Mouse (Mus musculus): ENCODE data around the gene Rnf207.
A peak's percentile ranks its signal among the peaks of the same experiment; 100 is the strongest.

Gene Rnf207

DNA sequence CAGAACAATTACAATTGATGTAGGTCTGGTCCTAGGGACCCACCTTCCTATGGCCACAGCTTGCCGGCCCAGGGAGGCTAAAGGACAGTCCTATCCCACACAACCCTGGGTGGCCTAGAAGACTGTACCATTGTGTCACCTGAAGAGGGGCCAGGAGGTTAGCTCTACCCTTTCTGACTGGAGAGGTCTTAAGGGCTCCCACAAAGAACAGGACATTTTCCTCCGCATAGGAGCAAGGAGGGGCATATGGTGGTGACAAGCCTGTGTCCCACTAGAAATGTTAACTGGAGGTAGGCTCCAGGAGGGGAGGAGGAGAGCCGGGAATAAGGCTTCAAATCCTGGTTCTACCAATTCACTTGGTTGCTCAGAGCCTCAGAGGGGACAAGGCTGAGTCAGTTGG, 45.6 kb downstream of the Rnf207 start:
- no peak for DNase-seq (ENCODE audit: low spot score in 2 of 2)

DNA sequence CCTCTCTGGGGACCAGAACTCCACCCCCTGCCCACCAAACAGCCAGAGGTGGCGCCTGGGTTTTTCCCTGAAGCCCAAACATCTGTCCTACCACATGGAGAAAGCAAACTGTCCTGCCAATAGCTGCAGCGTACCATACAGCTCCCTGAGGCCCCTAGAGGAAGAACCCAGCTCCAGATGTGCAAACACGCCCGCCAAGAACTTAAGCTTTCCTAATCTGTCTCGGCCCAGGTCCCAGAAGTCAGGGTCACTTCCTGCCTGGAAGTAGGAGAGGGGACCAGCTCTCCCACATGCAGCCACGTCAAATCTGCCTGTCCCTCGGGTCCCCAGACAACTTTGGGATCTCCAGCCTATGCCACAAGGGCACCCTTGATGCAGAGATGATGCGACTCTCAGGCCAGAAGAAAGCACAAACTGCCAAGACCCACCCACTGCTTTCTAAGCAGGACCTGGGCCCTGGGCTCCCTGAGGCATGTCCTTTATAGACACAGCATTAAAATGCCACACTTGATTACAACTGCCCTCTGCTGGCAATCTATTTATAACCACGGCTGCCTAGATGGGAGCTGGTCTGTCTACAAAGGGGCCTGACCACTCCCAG, 46.2 kb downstream of the Rnf207 start:
- peak; percentile 44 to 75 for DNase-seq (ENCODE audit: low spot score in 2 of 2)

DNA sequence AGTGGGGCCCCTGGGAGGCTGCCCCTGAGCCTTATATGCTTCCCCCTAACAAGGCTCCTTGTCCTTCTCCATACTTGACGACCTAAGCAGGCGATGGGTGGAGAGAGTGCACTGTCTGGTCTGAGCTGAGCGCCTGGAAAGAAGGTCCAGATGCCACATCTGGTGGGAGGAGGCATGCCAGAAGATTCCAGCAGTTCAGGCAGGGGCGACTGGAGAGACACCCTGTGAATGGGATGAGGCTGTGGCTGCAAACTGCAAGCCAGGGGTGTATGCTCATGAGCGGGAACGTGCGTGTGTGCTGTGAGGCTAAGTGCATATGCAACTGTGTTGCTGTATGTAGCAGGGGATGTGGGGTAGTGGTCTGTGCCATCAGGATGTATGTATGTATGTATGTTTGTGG, 46.8 kb downstream of the Rnf207 start:
- DNase-seq (ENCODE audit: low spot score in 2 of 2), result no peak

DNA sequence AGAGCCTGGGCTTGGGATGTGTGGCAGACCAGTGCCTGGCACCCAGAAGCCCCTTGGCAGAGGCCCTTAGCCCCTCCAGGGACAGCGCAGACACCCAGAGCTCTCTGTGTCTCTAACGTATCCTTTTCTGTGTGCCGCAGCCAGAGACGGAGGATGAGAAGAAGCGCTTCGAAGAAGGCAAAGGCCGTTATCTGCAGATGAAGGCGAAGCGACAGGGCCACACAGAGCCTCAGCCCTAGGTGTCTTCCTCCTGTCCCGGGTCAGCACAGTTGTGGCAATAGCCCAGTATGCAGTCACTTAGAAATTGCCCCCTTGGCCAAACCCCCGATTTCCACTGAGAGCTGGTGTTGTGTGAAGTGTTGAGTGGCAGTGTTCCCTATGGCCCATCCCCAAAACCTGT, 47.5 kb downstream of the Rnf207 start:
- DNase-seq (ENCODE audit: low spot score in 2 of 2), result no peak

DNA sequence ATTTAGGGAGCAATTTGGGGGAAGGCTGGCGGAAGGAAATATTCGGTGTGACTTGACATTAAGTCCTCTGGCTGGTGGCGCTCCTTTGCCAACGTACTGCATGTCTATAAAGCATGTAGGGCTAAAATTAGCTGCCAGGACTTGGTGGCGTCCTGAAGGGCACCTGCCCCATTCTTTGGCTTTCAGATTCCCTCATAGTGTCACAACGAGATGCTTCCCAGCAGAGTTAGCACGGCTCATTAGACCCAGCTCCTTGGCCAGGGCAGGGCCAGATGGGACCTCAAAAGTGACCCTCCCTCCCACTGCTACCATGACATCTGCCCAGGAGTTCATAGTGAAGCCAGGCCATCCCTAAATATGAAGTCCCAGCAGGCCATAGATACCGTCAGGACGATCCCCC, 48.2 kb downstream of the Rnf207 start:
- DNase-seq (ENCODE audit: low spot score in 2 of 2), result no peak

DNA sequence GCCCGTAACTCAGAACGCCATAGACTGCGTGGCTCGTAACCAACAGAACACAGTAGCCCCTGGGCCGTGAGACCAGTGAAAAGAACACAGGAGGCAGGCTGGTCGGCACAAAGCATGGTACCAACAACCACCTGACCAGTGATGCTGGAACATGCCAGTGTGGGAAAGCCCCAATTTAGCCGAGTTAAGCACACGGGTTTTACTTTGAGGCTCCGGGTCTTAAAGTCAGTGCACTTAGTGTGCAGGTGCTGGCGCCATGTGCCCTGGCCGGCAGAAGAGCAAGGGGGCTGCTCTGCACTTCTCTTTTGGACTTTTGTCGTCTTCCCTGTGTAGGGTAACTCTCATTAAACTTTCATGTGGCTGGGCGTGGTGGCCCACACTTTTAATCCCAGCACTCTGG, 48.8 kb downstream of the Rnf207 start:
- DNase-seq (ENCODE audit: low spot score in 2 of 2), result no peak

DNA sequence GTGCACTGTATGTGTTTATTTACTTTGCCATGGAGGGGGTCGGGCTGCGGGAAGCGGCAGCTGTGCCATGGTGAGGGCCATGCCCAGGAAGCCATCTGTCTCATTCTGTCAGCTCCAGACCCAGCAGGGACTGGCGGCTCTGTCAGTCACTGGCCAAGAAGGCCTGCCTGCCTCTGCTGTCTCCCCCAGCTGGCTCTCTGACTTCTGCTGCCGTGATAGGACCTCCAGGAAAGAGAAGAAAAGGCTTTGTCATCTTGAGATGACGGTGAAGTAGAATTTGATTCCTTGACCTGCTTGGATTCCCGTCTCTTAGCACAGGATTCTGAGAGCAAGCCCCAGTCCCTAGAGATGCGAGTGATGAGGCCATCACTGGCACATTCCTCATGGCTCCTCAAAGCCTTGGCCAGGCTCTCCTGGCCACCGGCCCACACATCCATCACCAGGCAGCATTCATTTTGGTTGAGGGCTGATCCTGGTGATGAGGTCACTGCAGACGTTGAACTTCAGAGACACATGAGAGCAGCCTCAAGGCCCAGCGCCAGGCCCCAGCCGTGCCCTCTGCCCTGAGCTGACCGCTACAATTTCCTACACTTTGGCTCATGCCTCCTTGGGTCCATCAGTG, 50.9 kb downstream of the Rnf207 start:
- DNase-seq (ENCODE audit: low spot score in 2 of 2), result peak in 1 of 2 experiments; percentile 71

DNA sequence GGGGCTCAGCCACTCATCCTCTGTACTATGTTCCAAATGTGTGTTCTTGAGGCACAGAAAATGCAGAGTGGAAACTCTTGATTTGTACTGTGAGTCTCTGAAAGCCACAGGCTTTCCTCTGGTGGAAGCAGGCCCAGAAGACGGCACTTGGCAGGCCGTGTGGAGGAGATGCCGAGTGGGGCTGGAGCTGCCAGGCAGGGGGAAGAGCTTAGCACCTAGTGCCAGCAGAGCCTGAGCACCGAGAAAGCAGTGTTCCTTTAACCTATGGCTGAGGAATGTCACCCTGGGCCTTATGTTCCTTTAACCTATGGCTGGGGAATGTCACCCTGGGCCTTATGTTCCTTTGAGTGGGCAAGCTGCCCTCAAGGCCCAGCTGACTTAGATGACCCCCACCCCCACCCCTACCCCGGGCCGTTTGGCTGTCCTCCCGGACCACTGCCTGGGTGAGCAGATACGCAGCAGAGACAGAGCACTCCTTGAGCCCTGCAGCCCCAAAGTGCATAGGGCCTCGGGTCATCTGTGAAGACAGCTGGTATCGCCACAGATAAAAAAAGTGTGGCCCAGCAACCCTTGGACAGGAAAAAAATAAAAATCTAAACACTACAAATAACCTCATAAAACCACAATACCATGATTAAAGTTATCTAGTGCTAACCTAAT, 52.4 kb downstream of the Rnf207 start:
- peak in 1 of 2 experiments; percentile 59 for DNase-seq (ENCODE audit: low spot score in 2 of 2)

DNA sequence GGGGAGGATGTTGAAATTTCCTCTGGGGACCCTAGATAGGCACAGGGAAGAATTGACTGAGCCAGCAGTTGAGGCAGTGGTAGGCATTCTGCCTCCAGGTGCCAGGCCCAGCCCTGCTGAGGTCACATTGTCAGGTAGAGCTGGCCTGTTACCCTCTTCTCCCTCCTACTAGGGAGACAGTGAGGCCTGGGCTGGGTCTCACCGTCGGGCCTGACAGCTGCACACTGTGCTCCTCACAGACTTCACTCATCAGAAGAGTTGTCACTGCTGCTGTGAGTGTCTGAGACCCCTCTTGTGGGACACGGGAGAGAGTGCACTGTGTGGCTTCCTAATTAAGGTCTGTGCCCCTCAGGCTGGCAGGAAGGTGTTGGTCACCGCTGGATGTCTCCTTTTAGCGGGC, 53.0 kb downstream of the Rnf207 start:
- DNase-seq (ENCODE audit: low spot score in 2 of 2), result no peak

DNA sequence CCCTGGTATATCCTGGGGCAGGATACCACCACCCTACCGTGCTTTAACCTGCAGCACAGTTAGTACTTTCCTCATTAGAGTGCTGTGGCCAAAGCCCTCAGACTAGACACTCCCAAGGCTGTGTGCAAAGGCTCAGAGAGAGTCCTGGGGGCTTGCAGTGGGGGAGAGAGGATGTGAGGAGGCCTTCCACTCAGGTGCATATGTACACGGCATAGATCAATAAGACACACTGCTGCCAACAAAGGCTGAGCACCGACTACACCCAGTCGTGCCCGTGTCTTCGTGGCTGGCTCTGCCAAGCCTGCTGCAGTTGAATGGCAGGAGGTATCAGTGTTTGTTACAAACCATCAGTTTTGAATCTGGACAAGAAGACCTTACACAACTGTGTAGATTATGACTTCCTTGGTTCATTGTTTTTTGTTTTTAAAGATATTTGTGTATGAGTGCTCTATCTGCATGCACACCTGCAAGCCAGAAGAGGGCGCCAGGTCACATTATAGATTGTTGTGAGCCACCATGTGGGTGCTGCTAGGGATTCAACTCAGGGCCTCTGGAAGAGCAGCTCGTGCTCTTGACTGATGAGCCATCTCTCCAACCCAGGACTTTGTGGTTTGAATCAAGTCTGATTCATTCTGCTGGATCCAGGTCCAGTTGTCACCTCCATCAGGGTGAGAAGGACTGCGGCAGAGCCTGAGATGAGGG, 53.8 kb downstream of the Rnf207 start:
- DNase-seq (ENCODE audit: low spot score in 2 of 2), result no peak

DNA sequence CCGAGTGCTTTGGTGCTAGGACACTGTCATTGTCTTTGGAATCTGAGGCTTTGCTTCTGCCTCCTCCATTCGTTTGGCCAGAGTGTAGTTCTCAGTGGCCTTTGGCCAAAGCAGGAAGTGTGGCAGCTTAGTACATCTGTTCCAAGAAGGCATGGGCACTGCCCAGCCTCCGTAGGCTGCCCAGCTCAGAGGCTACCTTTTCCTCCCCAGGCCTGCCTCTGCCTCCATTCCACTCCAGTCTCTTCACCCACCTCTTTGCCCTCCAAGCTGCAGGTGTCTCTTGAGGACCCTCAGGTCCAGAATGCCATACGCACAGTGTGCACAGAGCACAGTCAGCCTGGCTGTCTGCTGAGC, 54.6 kb downstream of the Rnf207 start:
- DNase-seq (ENCODE audit: low spot score in 2 of 2), result no peak

DNA sequence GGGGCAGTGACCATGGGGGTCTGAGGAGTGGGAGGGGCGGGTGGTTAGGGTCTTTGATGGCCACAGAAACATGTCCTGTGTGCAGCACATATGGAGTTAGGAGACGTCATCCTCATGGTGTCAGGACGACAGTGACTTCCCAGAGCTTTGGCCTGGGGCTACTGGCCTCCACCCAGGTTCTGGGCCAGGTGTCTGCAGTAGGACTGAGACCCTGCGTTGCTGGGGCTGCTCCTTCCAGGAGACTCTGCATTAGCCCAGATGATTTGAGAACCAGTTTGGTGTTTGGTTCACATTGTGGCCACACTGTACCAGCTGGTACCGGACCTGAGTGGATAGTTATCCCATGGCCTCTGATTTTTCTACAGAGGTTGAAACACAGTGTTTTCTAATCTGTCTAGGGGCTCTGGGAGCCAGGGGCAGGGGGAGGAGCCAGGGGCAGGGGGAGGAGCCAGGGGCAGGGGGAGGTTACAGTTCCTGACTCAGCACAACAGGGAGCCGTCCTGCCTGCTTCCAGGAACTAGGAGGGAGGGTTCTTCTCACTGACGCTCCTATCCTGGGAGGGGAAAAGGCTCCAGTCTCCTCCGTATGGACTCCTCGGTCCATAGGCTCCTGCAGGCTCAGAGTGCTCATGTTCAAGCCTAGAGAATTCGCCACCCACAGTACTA, 55.1 kb downstream of the Rnf207 start:
- DNase-seq (ENCODE audit: low spot score in 2 of 2), result no peak

DNA sequence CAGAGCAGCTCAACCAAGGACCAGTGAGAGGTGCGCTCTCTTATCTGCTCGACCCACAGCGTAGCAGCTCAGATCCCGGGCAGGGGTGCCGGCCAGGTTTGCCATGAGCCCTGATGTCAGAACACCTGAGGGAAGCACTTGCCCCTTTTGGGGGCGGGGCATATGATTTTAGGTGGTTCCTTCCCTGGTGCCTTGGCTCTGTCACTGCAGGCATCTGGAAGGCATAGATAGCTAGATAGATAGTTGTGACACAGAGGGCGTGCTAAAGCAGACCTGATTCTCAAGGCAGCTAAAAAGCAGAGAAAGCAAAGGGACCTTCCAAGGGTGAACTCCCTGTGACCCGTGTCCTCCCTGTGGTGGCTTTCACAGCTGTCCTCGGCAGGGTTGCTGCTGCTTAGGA, 55.7 kb downstream of the Rnf207 start:
- DNase-seq (ENCODE audit: low spot score in 2 of 2), result no peak

DNA sequence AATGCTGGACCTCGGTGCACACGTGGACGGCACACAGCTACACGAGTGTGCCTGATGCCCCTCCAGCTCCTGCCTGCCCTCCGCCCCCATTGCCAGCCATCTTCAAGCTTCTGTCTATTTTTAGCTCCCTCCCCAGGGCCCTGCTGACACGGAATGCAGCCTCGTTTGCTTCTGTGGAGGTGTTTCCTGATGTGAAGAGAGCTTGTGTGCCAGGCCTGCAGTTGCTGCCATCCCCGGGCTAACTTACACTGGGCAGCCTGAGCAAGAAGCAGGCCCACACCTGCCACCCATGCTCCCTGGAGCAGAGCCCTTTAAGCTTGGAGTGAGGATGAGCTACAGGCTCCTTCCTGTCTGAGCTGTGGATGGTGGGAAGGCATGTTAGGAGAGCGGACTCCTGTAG, 56.6 kb downstream of the Rnf207 start:
- no peak for DNase-seq (ENCODE audit: low spot score in 2 of 2)

DNA sequence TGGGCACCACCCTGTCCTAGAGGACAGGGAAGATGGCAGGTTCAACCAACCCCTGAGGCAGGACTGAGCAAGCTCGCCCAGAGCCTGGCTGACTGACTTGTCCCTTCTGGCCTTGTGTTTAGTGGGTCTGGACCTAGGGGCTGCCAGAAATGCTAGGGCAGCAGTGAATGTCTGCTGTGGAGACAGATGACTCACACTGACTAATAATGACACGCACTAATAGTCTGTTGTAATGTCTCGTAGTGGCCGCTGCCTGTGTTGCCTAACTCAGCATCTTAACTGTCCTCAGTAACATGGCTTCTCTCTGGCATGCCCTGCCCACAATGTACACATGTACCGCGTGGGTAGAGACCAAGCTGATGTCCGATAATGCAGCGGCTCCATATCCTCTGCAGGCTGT, 58.3 kb downstream of the Rnf207 start:
- no peak for DNase-seq (ENCODE audit: low spot score in 2 of 2)

DNA sequence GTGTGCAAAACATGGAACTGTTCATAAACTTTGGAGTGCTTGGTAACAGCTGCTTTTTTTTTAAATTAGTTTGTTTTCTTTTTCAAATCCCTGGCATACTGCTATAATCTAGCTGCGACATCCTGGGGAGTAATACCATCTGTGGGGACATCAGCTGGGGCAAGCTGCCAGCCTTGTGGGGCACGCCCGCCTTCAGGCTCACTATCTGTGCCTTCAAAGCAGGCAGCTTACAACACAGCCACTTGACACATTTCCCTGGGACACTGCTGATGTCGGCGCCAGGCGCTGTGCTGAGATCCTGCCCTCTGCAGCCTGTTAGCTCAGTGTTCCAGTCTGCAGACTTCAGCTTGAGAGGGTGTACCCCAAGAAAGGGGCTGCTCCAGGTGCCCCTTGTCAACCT, 61.7 kb downstream of the Rnf207 start:
- DNase-seq (ENCODE audit: low spot score in 2 of 2), result peak; percentile 33 to 68
